Mouse (Mus musculus): ENCODE data around the gene Arl3. TPM values are rescaled to one million over a fixed set of nuclear protein-coding genes. Genes with fewer than 3 reads are reported as not detected.

Arl3 gene
- polyA plus RNA-seq, 1 experiment = 81.9 TPM

- no peaks in the 10 kb centered on the region for H3K79me2 ChIP-seq (ENCODE audit: control insufficient read depth, insufficient read depth)
- peak overlapping the region; percentile 96 for H3K4me2 ChIP-seq (ENCODE audit: low read depth)
- H3ac ChIP-seq (ENCODE audit: control insufficient read depth, insufficient read length) = peak overlapping the region; percentile 1
- peak overlapping the region; percentile 22 for H3K4me3 ChIP-seq
- no peaks in the 10 kb centered on the region for H3K36me3 ChIP-seq (ENCODE audit: control insufficient read depth, insufficient read depth)
- no peaks in the 10 kb centered on the region for H3K27me3 ChIP-seq (ENCODE audit: control insufficient read depth, insufficient read depth, insufficient read length)
- no peak for TF ChIP-seq USF1 (IDR thresholded peaks at IDR 0.05; ENCODE audit: low read depth)
- TF ChIP-seq MYOG (IDR thresholded peaks at IDR 0.05; ENCODE audit: control insufficient read depth in 1 of 3, insufficient read depth in 1 of 3, insufficient read length in 2 of 3, low read depth in 2 of 3) = peak in 1 of 3 experiments; percentile 39
- TF ChIP-seq CEBPB (IDR thresholded peaks at IDR 0.05; ENCODE audit: insufficient read depth, poor library complexity, severe bottlenecking) = no peak
- TF ChIP-seq POLR2A (IDR thresholded peaks at IDR 0.05; ENCODE audit: insufficient read length, low read depth) = peak; percentile 40
- peak in 1 of 3 experiments; percentile 31 for TF ChIP-seq MYOD1 (IDR thresholded peaks at IDR 0.05; ENCODE audit: control insufficient read depth in 1 of 3, insufficient read length in 2 of 3, low read depth in 2 of 3)
- TF ChIP-seq POLR2AphosphoS2 (IDR thresholded peaks at IDR 0.05; ENCODE audit: insufficient read length, low read depth) = peak; percentile 60
Observed at GRCm38 (mm10) chr19:46524601-46525321, 48.2 kb downstream of the Arl3 start.

GRCm38 (mm10) chr19:46524152-46524544, 48.9 kb downstream of the Arl3 start:
- Histone ChIP-seq H3K4me2 (ENCODE audit: low read depth) (peak overlapping the region; percentile 96), H3K27me3 (ENCODE audit: control insufficient read depth, insufficient read depth, insufficient read length) (no peaks in the 10 kb centered on the region), H3K4me3 (peak overlapping the region; percentile 22), H3ac (ENCODE audit: control insufficient read depth, insufficient read length) (peak overlapping the region; percentile 1), H3K79me2 (ENCODE audit: control insufficient read depth, insufficient read depth) (no peaks in the 10 kb centered on the region), H3K36me3 (ENCODE audit: control insufficient read depth, insufficient read depth) (no peaks in the 10 kb centered on the region)
- TF ChIP-seq TCF3 (IDR thresholded peaks at IDR 0.05; ENCODE audit: insufficient read length, low read depth) = no peak

GRCm38 (mm10) chr19:46523480-46524151, 49.4 kb downstream of the Arl3 start:
- TF ChIP-seq USF1 (IDR thresholded peaks at IDR 0.05; ENCODE audit: low read depth) = no peak
- TF ChIP-seq CEBPB (IDR thresholded peaks at IDR 0.05; ENCODE audit: insufficient read depth, poor library complexity, severe bottlenecking) = no peak
- peak; percentile 59 for TF ChIP-seq SRF (IDR thresholded peaks at IDR 0.05; ENCODE audit: control insufficient read depth, insufficient read length, low read depth)
- peak; percentile 44 to 97 (median 93) for TF ChIP-seq MYOG (IDR thresholded peaks at IDR 0.05; ENCODE audit: control insufficient read depth in 1 of 3, insufficient read depth in 1 of 3, insufficient read length in 2 of 3, low read depth in 2 of 3)
- peak in 2 of 3 experiments; percentile 92 to 97 for TF ChIP-seq MYOD1 (IDR thresholded peaks at IDR 0.05; ENCODE audit: control insufficient read depth in 1 of 3, insufficient read length in 2 of 3, low read depth in 2 of 3)
- TF ChIP-seq POLR2AphosphoS2 (IDR thresholded peaks at IDR 0.05; ENCODE audit: insufficient read length, low read depth) = peak; percentile 64
- no peak for TF ChIP-seq MAX (IDR thresholded peaks at IDR 0.05; ENCODE audit: low read depth)
- no peak for TF ChIP-seq E2F4 (IDR thresholded peaks at IDR 0.05; ENCODE audit: insufficient read depth)
- no peak for TF ChIP-seq REST (IDR thresholded peaks at IDR 0.05; ENCODE audit: insufficient read depth, insufficient read length)
- TF ChIP-seq POLR2A (IDR thresholded peaks at IDR 0.05; ENCODE audit: insufficient read length, low read depth) = peak; percentile 68
- TF ChIP-seq TCF3 (IDR thresholded peaks at IDR 0.05; ENCODE audit: insufficient read length, low read depth) = peak; percentile 70
- peak; percentile 68 for TF ChIP-seq TCF12 (IDR thresholded peaks at IDR 0.05; ENCODE audit: insufficient read depth, poor library complexity, severe bottlenecking)
- Histone ChIP-seq H3K27me3 (ENCODE audit: control insufficient read depth, insufficient read depth, insufficient read length) (no peaks in the 10 kb centered on the region), H3K4me2 (ENCODE audit: low read depth) (peak overlapping the region; percentile 96), H3ac (ENCODE audit: control insufficient read depth, insufficient read length) (peak overlapping the region; percentile 1), H3K79me2 (ENCODE audit: control insufficient read depth, insufficient read depth) (no peaks in the 10 kb centered on the region), H3K36me3 (ENCODE audit: control insufficient read depth, insufficient read depth) (no peaks in the 10 kb centered on the region), H3K4me3 (peak overlapping the region; percentile 22)

GRCm38 (mm10) chr19:46523131-46523479, 49.9 kb downstream of the Arl3 start:
- H3K4me3 ChIP-seq = peak overlapping the region; percentile 22
- H3ac ChIP-seq (ENCODE audit: control insufficient read depth, insufficient read length) = peak overlapping the region; percentile 1
- no peaks in the 10 kb centered on the region for H3K79me2 ChIP-seq (ENCODE audit: control insufficient read depth, insufficient read depth)
- peak overlapping the region; percentile 96 for H3K4me2 ChIP-seq (ENCODE audit: low read depth)
- H3K27me3 ChIP-seq (ENCODE audit: control insufficient read depth, insufficient read depth, insufficient read length) = no peaks in the 10 kb centered on the region
- H3K36me3 ChIP-seq (ENCODE audit: control insufficient read depth, insufficient read depth) = no peaks in the 10 kb centered on the region
- TF ChIP-seq REST (IDR thresholded peaks at IDR 0.05; ENCODE audit: insufficient read depth, insufficient read length) = no peak
- TF ChIP-seq POLR2AphosphoS2 (IDR thresholded peaks at IDR 0.05; ENCODE audit: insufficient read length, low read depth) = no peak

GRCm38 (mm10) chr19:46522433-46523044, 50.5 kb downstream of the Arl3 start:
- Histone ChIP-seq H3K4me2 (ENCODE audit: low read depth) (peak overlapping the region; percentile 96), H3ac (ENCODE audit: control insufficient read depth, insufficient read length) (no peak overlapping the region), H3K36me3 (ENCODE audit: control insufficient read depth, insufficient read depth) (no peaks in the 10 kb centered on the region), H3K79me2 (ENCODE audit: control insufficient read depth, insufficient read depth) (no peaks in the 10 kb centered on the region), H3K4me3 (peak overlapping the region; percentile 22), H3K27me3 (ENCODE audit: control insufficient read depth, insufficient read depth, insufficient read length) (no peaks in the 10 kb centered on the region)
- TF ChIP-seq POLR2A (IDR thresholded peaks at IDR 0.05; ENCODE audit: insufficient read length, low read depth) (peak; percentile 30), MYOD1 (IDR thresholded peaks at IDR 0.05; ENCODE audit: control insufficient read depth in 1 of 3, insufficient read length in 2 of 3, low read depth in 2 of 3) (peak in 2 of 3 experiments; percentile 4 to 25), TCF12 (IDR thresholded peaks at IDR 0.05; ENCODE audit: insufficient read depth, poor library complexity, severe bottlenecking) (no peak), POLR2AphosphoS2 (IDR thresholded peaks at IDR 0.05; ENCODE audit: insufficient read length, low read depth) (peak; percentile 33), MYOG (IDR thresholded peaks at IDR 0.05; ENCODE audit: control insufficient read depth in 1 of 3, insufficient read depth in 1 of 3, insufficient read length in 2 of 3, low read depth in 2 of 3) (no peak)

Data from myocyte (in vitro differentiated cells).